9 mouse cellular contexts compared by ENCODE assay signal in genomic region chr7:137477950-137478620, GRCm38 (mm10). TPM values are rescaled to one million over a fixed set of nuclear protein-coding genes. Genes with fewer than 3 reads are reported as not detected.
DNase-seq lines count a peak whose midpoint lies in the region; ATAC-seq and TF ChIP-seq lines count a peak whose summit lies in the region.
"Had no signal": no experiment of that assay in that cellular context is flagged by ENCODE, and none has a peak within 500 bp of the region (broad histone marks: within the 10 kb centered on the region; RNA-seq: fewer than 3 reads in every experiment).

No protein-coding gene starts in this region.

- H3K9me3 ChIP-seq in CH12.LX (replicated peaks; ENCODE audit: low read length) = no peaks in the 10 kb centered on the region
- H3K9me3 ChIP-seq in forebrain, embryonic 12.5 days = no peaks in the 10 kb centered on the region
- H3K9me3 ChIP-seq in heart, postnatal 0 days (replicated peaks; ENCODE audit: control insufficient read depth, low read length) = no peaks in the 10 kb centered on the region
- H3K9me3 ChIP-seq in liver, embryonic 14.5 days (ENCODE audit: control insufficient read depth, low read length) = no peaks in the 10 kb centered on the region
- H3K9me3 ChIP-seq in neural tube, embryonic 11.5 days (ENCODE audit: control insufficient read depth, low read length) = no peaks in the 10 kb centered on the region
- H3K9me3 ChIP-seq in stomach, embryonic 16.5 days (replicated peaks; ENCODE audit: control insufficient read depth, low read length) = no peaks in the 10 kb centered on the region

- H3K27me3 ChIP-seq in CH12.LX (replicated peaks) = peaks cover 71% of the 10 kb centered on the region
- H3K27me3 ChIP-seq in forebrain, embryonic 12.5 days = peaks cover 15% of the 10 kb centered on the region; the same call in 1 of the 2 replicates
- peaks cover 21% of the 10 kb centered on the region for H3K27me3 ChIP-seq in heart, postnatal 0 days (ENCODE audit: control insufficient read depth, insufficient read depth, low read length)
- no peaks in the 10 kb centered on the region for H3K27me3 ChIP-seq in liver, embryonic 14.5 days (ENCODE audit: control insufficient read depth, insufficient read depth, low read length)
- no peaks in the 10 kb centered on the region for H3K27me3 ChIP-seq in neural tube, embryonic 11.5 days (ENCODE audit: control insufficient read depth, insufficient read depth, low read length)
- peaks cover 3% of the 10 kb centered on the region; the same call in 1 of the 2 replicates for H3K27me3 ChIP-seq in stomach, embryonic 16.5 days (ENCODE audit: control insufficient read depth, insufficient read depth, low read length)

- no peak for TF ChIP-seq EP300 in CH12.LX (IDR thresholded peaks at IDR 0.05; ENCODE audit: low read length)
- no peak for TF ChIP-seq EP300 in heart, postnatal 0 days (IDR thresholded peaks at IDR 0.05; ENCODE audit: low read depth)
- no peak for TF ChIP-seq EP300 in liver, embryonic 14.5 days (IDR thresholded peaks at IDR 0.05; ENCODE audit: low read depth)

- no peak overlapping the region for H3K4me3 ChIP-seq in CH12.LX (replicated peaks in 1 of 3; ENCODE audit: low read depth in 2 of 3, low read length in 2 of 3, poor library complexity in 1 of 3)
- H3K4me3 ChIP-seq in forebrain, embryonic 12.5 days (replicated peaks) = peak overlapping the region; percentile 28
- no peak overlapping the region for H3K4me3 ChIP-seq in heart, postnatal 0 days (ENCODE audit: low read depth, low read length)
- no peak overlapping the region for H3K4me3 ChIP-seq in liver, embryonic 14.5 days (ENCODE audit: insufficient read depth in 1 of 2, low read depth in 2 of 2, low read length in 2 of 2)
- no peak overlapping the region for H3K4me3 ChIP-seq in neural tube, embryonic 11.5 days (ENCODE audit: low read depth, low read length)
- H3K4me3 ChIP-seq in stomach, embryonic 16.5 days (replicated peaks; ENCODE audit: low read length) = peak overlapping the region; percentile 23; the same call in 1 of the 2 replicates

- no peak overlapping the region for H3K27ac ChIP-seq in CH12.LX (ENCODE audit: insufficient read depth, low read depth)
- no peak overlapping the region for H3K27ac ChIP-seq in forebrain, embryonic 12.5 days
- no peak overlapping the region for H3K27ac ChIP-seq in heart, postnatal 0 days (ENCODE audit: low read depth)
- H3K27ac ChIP-seq in liver, embryonic 14.5 days = no peak overlapping the region
- H3K27ac ChIP-seq in neural tube, embryonic 11.5 days (ENCODE audit: low read depth, low read length) = no peak overlapping the region
- no peak overlapping the region for H3K27ac ChIP-seq in stomach, embryonic 16.5 days (ENCODE audit: low read length)
- H3K27ac ChIP-seq: macrophage had no signal

- 15% methylated on average over 30 of the region's 30 CpGs for WGBS in forebrain, embryonic 12.5 days
- 13% methylated on average over 30 of the region's 30 CpGs for WGBS in heart, postnatal 0 days
- 10% methylated on average over 30 of the region's 30 CpGs for WGBS in liver, embryonic 14.5 days (ENCODE audit: insufficient replicate concordance)
- 18% methylated on average over 27 of the region's 30 CpGs for WGBS in neural tube, embryonic 11.5 days
- 15% methylated on average over 30 of the region's 30 CpGs for WGBS in stomach, embryonic 16.5 days

- H3K9ac ChIP-seq in CH12.LX (ENCODE audit: insufficient read depth, low read depth) = no peak overlapping the region
- no peak overlapping the region for H3K9ac ChIP-seq in forebrain, embryonic 12.5 days
- H3K9ac ChIP-seq in heart, postnatal 0 days (replicated peaks; ENCODE audit: low read depth, low read length) = no peak overlapping the region
- no peak overlapping the region for H3K9ac ChIP-seq in liver, embryonic 14.5 days (replicated peaks)
- no peak overlapping the region for H3K9ac ChIP-seq in neural tube, embryonic 11.5 days (ENCODE audit: low read length)
- H3K9ac ChIP-seq in stomach, embryonic 16.5 days (ENCODE audit: low read length) = no peak overlapping the region

- no peaks in the 10 kb centered on the region for H3K79me2 ChIP-seq in CH12.LX (replicated peaks; ENCODE audit: control insufficient read depth, extremely low read depth, insufficient read depth, poor library complexity, severe bottlenecking)

- ATAC-seq in forebrain, embryonic 12.5 days (ENCODE audit: low FRiP score) = peak; percentile 87
- ATAC-seq in heart, postnatal 0 days (ENCODE audit: insufficient read depth, low read depth) = peak; percentile 87
- peak; percentile 84 for ATAC-seq in liver, embryonic 14.5 days (ENCODE audit: insufficient read depth)
- peak; percentile 93 for ATAC-seq in neural tube, embryonic 11.5 days (ENCODE audit: insufficient read depth, low FRiP score, low TSS enrichment)
- ATAC-seq in stomach, embryonic 16.5 days (ENCODE audit: insufficient read depth, low FRiP score) = peak; percentile 88; the same call in 1 of the 2 replicates

- no peak; the same call in none of the 2 replicates for TF ChIP-seq RAD21 in CH12.LX (IDR thresholded peaks at IDR 0.05; ENCODE audit: low read depth, low read length)

- TF ChIP-seq POLR2A in CH12.LX (IDR thresholded peaks at IDR 0.05; ENCODE audit: low read depth, low read length) = no peak

- peak overlapping the region; percentile 60 for H3K4me2 ChIP-seq in CH12.LX (ENCODE audit: insufficient read depth, low read depth, poor library complexity, severe bottlenecking)
- peak overlapping the region; percentile 60 for H3K4me2 ChIP-seq in forebrain, embryonic 12.5 days
- H3K4me2 ChIP-seq in heart, postnatal 0 days (ENCODE audit: low read depth, low read length) = peak overlapping the region; percentile 46
- H3K4me2 ChIP-seq in liver, embryonic 14.5 days (ENCODE audit: low read depth) = no peak overlapping the region
- peak overlapping the region; percentile 41 for H3K4me2 ChIP-seq in neural tube, embryonic 11.5 days (ENCODE audit: low read depth)
- H3K4me2 ChIP-seq in stomach, embryonic 16.5 days (ENCODE audit: low read depth, low read length) = peak overlapping the region; percentile 47

- peak; percentile 82 for DNase-seq in CH12.LX (ENCODE audit: extremely low read depth)
- peak; percentile 82 for DNase-seq in c-Kit-positive CD71-positive TER-119-negative erythroid progenitor cells, embryonic 14.5 days (ENCODE audit: low read depth)
- peak; percentile 71 for DNase-seq in heart, postnatal 0 days (ENCODE audit: low spot score)
- DNase-seq in kidney, postnatal 36 days = peak; percentile 88 to 98
- DNase-seq in liver, embryonic 14.5 days (ENCODE audit: low read depth in 3 of 3, low spot score in 3 of 3) = peak; percentile 60 to 72 (median 60)
- peak; percentile 96 for DNase-seq in neural tube, embryonic 11.5 days (ENCODE audit: low spot score)

- peaks cover 5 to 7% of the 10 kb centered on the region in 2 experiments for H3K4me1 ChIP-seq in CH12.LX (ENCODE audit: control insufficient read depth in 1 of 2, insufficient read depth in 2 of 2)
- H3K4me1 ChIP-seq in forebrain, embryonic 12.5 days = peaks cover 3% of the 10 kb centered on the region; the same call in 1 of the 2 replicates
- no peaks in the 10 kb centered on the region for H3K4me1 ChIP-seq in heart, postnatal 0 days (ENCODE audit: control insufficient read depth, insufficient read depth)
- H3K4me1 ChIP-seq in liver, embryonic 14.5 days (replicated peaks; ENCODE audit: control insufficient read depth in 2 of 2, insufficient read depth in 2 of 2, low read length in 1 of 2) = peaks cover 0 to 5% of the 10 kb centered on the region in 2 experiments; a peak in 1 of 4 replicates
- 0 out of 2 replicates have a peak, but pooled peaks cover 4% of the 10 kb centered on the region for H3K4me1 ChIP-seq in neural tube, embryonic 11.5 days (ENCODE audit: control insufficient read depth, insufficient read depth, low read length)
- H3K4me1 ChIP-seq in stomach, embryonic 16.5 days (ENCODE audit: control insufficient read depth, insufficient read depth, low read length) = peaks cover 3% of the 10 kb centered on the region; the same call in 1 of the 2 replicates

- dilution Hi-C loops in CH12.LX (cut with MboI; ENCODE audit: extremely low pct_ligation_motif_present, extremely low pct_unique_long_range_greater_than_20kb, low sequenced_read_pairs) = no loop called here

- no peaks in the 10 kb centered on the region for H3K36me3 ChIP-seq in CH12.LX (replicated peaks in 1 of 2; ENCODE audit: control insufficient read depth in 1 of 2, insufficient read depth in 1 of 2, low read length in 1 of 2)
- H3K36me3 ChIP-seq in forebrain, embryonic 12.5 days (replicated peaks) = no peaks in the 10 kb centered on the region
- H3K36me3 ChIP-seq in heart, postnatal 0 days (replicated peaks; ENCODE audit: control insufficient read depth, insufficient read depth, low read length) = no peaks in the 10 kb centered on the region
- H3K36me3 ChIP-seq in liver, embryonic 14.5 days (replicated peaks; ENCODE audit: control insufficient read depth, insufficient read depth, low read depth) = no peaks in the 10 kb centered on the region
- H3K36me3 ChIP-seq in neural tube, embryonic 11.5 days (ENCODE audit: control insufficient read depth, insufficient read depth, low read length) = no peaks in the 10 kb centered on the region
- no peaks in the 10 kb centered on the region for H3K36me3 ChIP-seq in stomach, embryonic 16.5 days (ENCODE audit: control insufficient read depth, insufficient read depth, low read length)

- in situ Hi-C loops in CH12.LX (cut with MboI; ENCODE audit: low pct_ligation_motif_present, low pct_unique_long_range_greater_than_20kb, low sequenced_read_pairs) = loop anchor here (5.0 to 25.0 kb wide), 4 partner anchors 79 to 1359 kb away; partner anchors contain the start of genes Mapk1ip1 and Ppp2r2d

- peak; percentile 71 to 100 for TF ChIP-seq CTCF in CH12.LX (conservative IDR thresholded peaks at IDR 0.05 in 1 of 2, IDR thresholded peaks at IDR 0.05 in 1 of 2; ENCODE audit: low read depth in 2 of 2, low read length in 2 of 2)
- peak; percentile 100 for TF ChIP-seq CTCF in heart, postnatal 0 days (IDR thresholded peaks at IDR 0.05; ENCODE audit: low read depth)
- peak; percentile 100 for TF ChIP-seq CTCF in liver, embryonic 14.5 days (IDR thresholded peaks at IDR 0.05; ENCODE audit: low read depth)

TF ChIP-seq in CH12.LX, 34 proteins besides CTCF, POLR2A, EP300 and RAD21 (continues in another document):
- TF ChIP-seq MAX (IDR thresholded peaks at IDR 0.05; ENCODE audit: low read length) (no peak; the same call in 1 of the 2 replicates), SIN3A (IDR thresholded peaks at IDR 0.05; ENCODE audit: low read length) (no peak)

RNA-seq across cellular contexts. Expression of gene Glrx3, which starts 40.7 kb away (rescaled TPM):
- total RNA-seq in CH12.LX (2012; rRNA removed) = 182 and 196 TPM in 2 replicates
- total RNA-seq in CH12.LX (2014; rRNA removed) = 347 and 372 TPM in 2 replicates
- 243 and 279 TPM in 2 replicates for polyA plus RNA-seq in CH12.LX (2012; ENCODE audit: insufficient read length, low read depth)
- polyA plus RNA-seq in forebrain, embryonic 12.5 days (2016; fragmentation: Nextera tagmentation; extraction: Ambion mirVana) = 275 and 279 TPM in 2 replicates
- total RNA-seq in heart, postnatal 0 days (2014; rRNA removed; ENCODE audit: low replicate concordance) = 88.1 and 96.7 TPM in 2 replicates
- 162 and 164 TPM in 2 replicates for polyA plus RNA-seq in heart, postnatal 0 days (2015; fragmentation: Nextera tagmentation; extraction: Ambion mirVana)
- polyA plus RNA-seq in liver, embryonic 14.5 days (2012; rRNA removed) = 23.8 and 41.8 TPM in 2 replicates
- polyA plus RNA-seq in liver, embryonic 14.5 days (2014; fragmentation: Nextera tagmentation; extraction: Ambion mirVana) = 110 and 113 TPM in 2 replicates
- polyA plus RNA-seq in neural tube, embryonic 11.5 days (2014; fragmentation: Nextera tagmentation; extraction: Ambion mirVana) = 345 and 354 TPM in 2 replicates
- polyA plus RNA-seq in stomach, embryonic 16.5 days (2015; fragmentation: Nextera tagmentation; extraction: Ambion mirVana) = 196 and 218 TPM in 2 replicates

Comparison
In these comparisons a context has a peak if more than half of its experiments do, and no peak if none do; other contexts are left out.
1. H3K4me3 ChIP-seq: peak in forebrain, embryonic 12.5 days (single experiment) and stomach, embryonic 16.5 days (single experiment); none in CH12.LX (0 of 3), heart, postnatal 0 days (single experiment), liver, embryonic 14.5 days (0 of 2) and neural tube, embryonic 11.5 days (single experiment).
2. Peak in every context shown above with its lines, with median percentiles within 50 percentile points of each other: DNase-seq, CTCF ChIP-seq and ATAC-seq.